Mouse (Mus musculus): ENCODE results near the gene Adgrg3. TPM values are rescaled to one million over a fixed set of nuclear protein-coding genes. Genes with fewer than 3 reads are reported as not detected.

Gene Adgrg3
- total and polyA plus RNA-seq, 3 experiments = 0.08 TPM; not detected in 2

DNA sequence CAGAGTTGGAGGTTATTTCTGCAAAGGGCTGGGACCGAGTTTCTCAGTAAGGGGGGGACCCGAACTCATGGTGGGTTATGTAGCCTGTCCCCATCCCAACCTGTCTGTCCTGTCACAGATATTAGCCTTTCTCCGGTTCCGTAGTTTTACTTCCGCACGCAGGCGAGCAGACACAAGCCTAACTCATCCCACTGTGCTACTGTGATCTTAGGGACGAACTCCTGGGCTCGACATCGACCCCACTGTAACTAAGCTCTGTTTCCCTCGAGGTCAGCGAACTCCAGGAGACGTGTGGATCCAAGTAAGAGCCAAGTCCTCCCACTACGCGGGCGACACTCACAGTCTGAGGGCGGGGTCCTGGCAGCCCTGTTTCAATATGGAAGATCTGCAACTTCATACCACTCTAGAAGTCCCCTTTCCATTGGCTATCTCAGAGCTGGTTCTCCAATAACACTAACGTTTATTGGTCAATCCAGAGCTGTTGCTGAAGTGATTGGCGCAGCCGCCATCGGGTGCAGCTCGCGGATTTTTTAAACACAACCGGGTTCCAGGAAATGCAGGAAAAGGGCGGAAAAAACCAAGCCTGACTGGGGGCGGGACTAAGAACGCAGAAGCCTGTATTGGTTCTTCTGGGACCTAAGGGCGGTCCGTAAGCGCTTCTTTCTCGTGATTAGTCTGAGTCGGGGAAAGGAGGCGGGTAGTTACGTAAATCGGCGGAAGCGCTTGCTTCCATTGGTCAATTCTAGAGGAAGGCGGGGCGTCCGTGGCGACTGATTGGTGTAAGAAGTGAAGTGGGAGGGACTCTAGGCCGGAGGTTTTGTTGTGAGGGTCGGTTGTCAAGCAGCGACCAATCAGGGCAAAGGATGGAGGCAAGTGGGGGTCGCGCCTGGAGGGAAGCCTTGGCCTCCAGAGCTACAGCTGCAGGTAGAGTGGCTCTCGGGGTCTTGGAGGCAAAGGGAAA is 63.2 kb downstream of the Adgrg3 start, which contains the start of gene Katnb1 (continued):
- peak; percentile 63 to 86 for TF ChIP-seq POLR2A (IDR thresholded peaks at IDR 0.05; ENCODE audit: control insufficient read depth in 1 of 2, insufficient read depth in 1 of 2, low read depth in 1 of 2, low read length in 2 of 2, poor library complexity in 1 of 2)
- TF ChIP-seq POLR2AphosphoS2 (IDR thresholded peaks at IDR 0.05; ENCODE audit: low read length) = peak; percentile 86
- peak; percentile 97 for TF ChIP-seq ELF1 (IDR thresholded peaks at IDR 0.05; ENCODE audit: low read depth, low read length)
- peak; percentile 98 for TF ChIP-seq KAT2A (conservative IDR thresholded peaks at IDR 0.05; ENCODE audit: low read depth, low read length)
- no peak for TF ChIP-seq JUND (IDR thresholded peaks at IDR 0.05; ENCODE audit: low read depth, low read length)

- H3K4me1 ChIP-seq (ENCODE audit: control insufficient read depth in 1 of 2, insufficient read depth in 2 of 2, low read length in 2 of 2) = peaks cover 4 to 14% of the 10 kb centered on the region in 2 experiments
- peak overlapping the region; percentile 67 for H3K9ac ChIP-seq (ENCODE audit: control insufficient read depth, low read depth, low read length, poor library complexity, severe bottlenecking)
- H3K27me3 ChIP-seq (ENCODE audit: control insufficient read depth in 1 of 2, insufficient read depth in 2 of 2, low read length in 2 of 2) = no peaks in the 10 kb centered on the region
- TF ChIP-seq ZNF384 (IDR thresholded peaks at IDR 0.05; ENCODE audit: low read depth, low read length) (no peak), UBTF (IDR thresholded peaks at IDR 0.05; ENCODE audit: borderline replicate concordance, insufficient read depth, low read depth, low read length) (no peak), ZC3H11A (IDR thresholded peaks at IDR 0.05; ENCODE audit: low read depth, low read length) (no peak), MYC (IDR thresholded peaks at IDR 0.05; ENCODE audit: low read depth, low read length) (no peak), CHD1 (IDR thresholded peaks at IDR 0.05; ENCODE audit: low read depth, low read length) (no peak), NRF1 (IDR thresholded peaks at IDR 0.05; ENCODE audit: insufficient read depth, low read depth, low read length, poor library complexity, severe bottlenecking) (no peak), KAT2A (conservative IDR thresholded peaks at IDR 0.05; ENCODE audit: low read depth, low read length) (no peak), TAL1 (IDR thresholded peaks at IDR 0.05; ENCODE audit: low read length) (no peak), ETS1 (IDR thresholded peaks at IDR 0.05; ENCODE audit: low read depth, low read length) (no peak), MAZ (IDR thresholded peaks at IDR 0.05; ENCODE audit: low read depth, low read length) (no peak), USF2 (IDR thresholded peaks at IDR 0.05; ENCODE audit: borderline replicate concordance in 1 of 2, insufficient read depth in 1 of 2, low read depth in 1 of 2, low read length in 2 of 2) (no peak), NELFE (IDR thresholded peaks at IDR 0.05; ENCODE audit: low read depth, low read length) (no peak), ELF1 (IDR thresholded peaks at IDR 0.05; ENCODE audit: low read depth, low read length) (no peak), CTCF (IDR thresholded peaks at IDR 0.05 in 2 of 3, conservative IDR thresholded peaks at IDR 0.05 in 1 of 3; ENCODE audit: control insufficient read depth in 1 of 3, insufficient read depth in 1 of 3, low read depth in 2 of 3, low read length in 3 of 3, poor library complexity in 1 of 3, severe bottlenecking in 1 of 3) (no peak)
- no peaks in the 10 kb centered on the region; the same call in 1 of the 2 replicates for H3K79me2 ChIP-seq (ENCODE audit: control insufficient read depth, insufficient read depth, low read length, poor library complexity)
- H3K4me3 ChIP-seq (ENCODE audit: control insufficient read depth in 1 of 2, insufficient read depth in 1 of 2, low read depth in 2 of 2, low read length in 2 of 2) = peak overlapping the region; percentile 78 to 84
- peaks cover 0 to 2% of the 10 kb centered on the region in 2 experiments; a peak in 2 of 4 replicates for H3K36me3 ChIP-seq (ENCODE audit: control insufficient read depth in 1 of 2, insufficient read depth in 2 of 2, low read length in 2 of 2)
- H3K9me3 ChIP-seq (replicated peaks; ENCODE audit: insufficient read depth, low read length) = no peaks in the 10 kb centered on the region
- DNase-seq (ENCODE audit: low read depth, low spot score) = peak; percentile 51
- H3K27ac ChIP-seq (ENCODE audit: control insufficient read depth, low read depth, low read length) = no peak overlapping the region
Observed at GRCm38 (mm10) chr8:95081650-95082049, 64.2 kb downstream of the Adgrg3 start.
